Mouse (Mus musculus) ES-Bruce4 (cell line): ENCODE results near the gene Cab39.

Experiments
- CTCF ChIP-seq: IDR thresholded peaks from one replicate; pipeline ENCODE4 v1.8.1; 2011; ENCODE audit warnings: low read depth, low read length
- EP300 ChIP-seq: IDR thresholded peaks from 2 replicates; pipeline ENCODE4 v1.6.1; 2011; ENCODE audit warnings: low read depth, low read length; ENCODE audit not compliant: insufficient read depth
- POLR2A ChIP-seq: IDR thresholded peaks from one replicate; pipeline ENCODE4 v1.8.1; 2011; ENCODE audit warnings: low read length; ENCODE audit not compliant: insufficient read depth

- TF ChIP-seq EP300, result no peak
- TF ChIP-seq POLR2A, result no peak
- TF ChIP-seq CTCF, result no peak
Measured at GRCm38 (mm10) chr1:85767754-85768153, 25.5 kb upstream of the Cab39 start.
